Mouse (Mus musculus) urinary bladder, postnatal 14 days (tissue): ENCODE results near the gene B4galnt1.
"Not testable (repeated sequence)": the region's sequence is repeated elsewhere in the genome, so short reads cannot be mapped to it uniquely, and the experiment has no call there.

Experiments used
- DNase-seq: peaks from one replicate; pipeline ENCODE4 v3.0.0; 2021; ENCODE audit warnings: low spot score

Gene B4galnt1

GRCm38 (mm10) chr10:127164631-127165353 is at the start of gene B4galnt1:
B4galnt1 (plus strand) TSS chr10:127165225.
- peak; percentile 72 for DNase-seq

- no peak for DNase-seq
These were observed 46.6 kb upstream of the B4galnt1 start for GRCm38 (mm10) chr10:127118470-127118869.

- no peak for DNase-seq
These were observed 45.8 kb upstream of the B4galnt1 start for GRCm38 (mm10) chr10:127119229-127119628.

GRCm38 (mm10) chr10:127120301-127121065 is 44.5 kb upstream of the B4galnt1 start:
- no peak for DNase-seq

- DNase-seq = peak; percentile 97
These were observed 44.0 kb upstream of the B4galnt1 start, which contains the start of gene Os9 for GRCm38 (mm10) chr10:127121066-127121477. Os9 (minus strand) TSS chr10:127121131.

- no peak for DNase-seq
These were observed 43.0 kb upstream of the B4galnt1 start for GRCm38 (mm10) chr10:127122018-127122417.

GRCm38 (mm10) chr10:127122784-127123435 is 42.1 kb upstream of the B4galnt1 start:
- no peak for DNase-seq

- DNase-seq = peak; percentile 69
These were observed 41.6 kb upstream of the B4galnt1 start for GRCm38 (mm10) chr10:127123436-127123805.

- peak; percentile 26 for DNase-seq
These were observed 39.6 kb upstream of the B4galnt1 start for GRCm38 (mm10) chr10:127125210-127126001.

GRCm38 (mm10) chr10:127126579-127126978 is 38.4 kb upstream of the B4galnt1 start:
- peak; percentile 28 for DNase-seq

- no peak for DNase-seq
These were observed 37.2 kb upstream of the B4galnt1 start for GRCm38 (mm10) chr10:127127711-127128279.

- DNase-seq = no peak
These were observed 35.6 kb upstream of the B4galnt1 start for GRCm38 (mm10) chr10:127129431-127129830.

- no peak for DNase-seq
These were observed 32.6 kb upstream of the B4galnt1 start for GRCm38 (mm10) chr10:127132469-127132868.

GRCm38 (mm10) chr10:127134394-127135035 is 30.5 kb upstream of the B4galnt1 start:
- not testable (repeated sequence) for DNase-seq

- no peak for DNase-seq
These were observed 29.7 kb upstream of the B4galnt1 start for GRCm38 (mm10) chr10:127135118-127135836.

- no peak for DNase-seq
These were observed 28.5 kb upstream of the B4galnt1 start for GRCm38 (mm10) chr10:127136510-127136909.

- DNase-seq = no peak
These were observed 27.1 kb upstream of the B4galnt1 start for GRCm38 (mm10) chr10:127137896-127138295.

- DNase-seq = no peak
These were observed 26.5 kb upstream of the B4galnt1 start for GRCm38 (mm10) chr10:127138328-127139141.

GRCm38 (mm10) chr10:127140971-127141370 is 24.1 kb upstream of the B4galnt1 start:
- DNase-seq = no peak
